Mouse (Mus musculus) heart, embryonic 14.5 days (tissue): ENCODE measurements at regions not wholly inside any gene's neighbourhood (a gene's known extent, or its start where the extent isn't known, plus 50 kb on each side); places are given as distances from the start of the nearest gene placed in this dataset.
"Not testable (repeated sequence)": the region's sequence is repeated elsewhere in the genome, so short reads cannot be mapped to it uniquely, and the experiment has no call there.

Source experiments
- ATAC-seq: fragments of 200-750 bp; cut with Nextera tagmentation; 2 replicates; pipeline ENCODE4 v1.8.0; 2017; ENCODE audit warnings: low read depth, moderate TSS enrichment; ENCODE audit not compliant: insufficient number of reproducible peaks, insufficient read depth, low FRiP score
- H3K27ac ChIP-seq, 2 experiments: fragments of 200-500 bp in 1 of 2; fragments of 300-500 bp in 1 of 2; sonication (generic) in 1 of 2; replicated peaks in 1 of 2; 2 replicates each; pipeline ENCODE4 v1.5.1; 2012 to 2014; ENCODE audit warnings: low read depth in 2 of 2, low read length in 2 of 2, control low read depth in 1 of 2, mild to moderate bottlenecking in 1 of 2, mixed read lengths in 1 of 2; ENCODE audit not compliant: control insufficient read depth in 1 of 2, insufficient read depth in 1 of 2
- H3K27me3 ChIP-seq: fragments of 300-500 bp; sonication (generic); 2 replicates; pipeline ENCODE4 v1.6.1; 2014; ENCODE audit warnings: mild to moderate bottlenecking, low read length, control low read depth; ENCODE audit not compliant: control insufficient read depth, insufficient read depth
- H3K36me3 ChIP-seq: fragments of 300-500 bp; sonication (generic); 2 replicates; pipeline ENCODE4 v1.6.1; 2014; ENCODE audit warnings: mild to moderate bottlenecking, control low read depth, low read length, mixed read lengths; ENCODE audit not compliant: control insufficient read depth, insufficient read depth
- H3K4me1 ChIP-seq, 2 experiments: fragments of 200-500 bp in 1 of 2; fragments of 300-500 bp in 1 of 2; sonication (generic) in 1 of 2; 2 replicates each; pipeline ENCODE4 v1.6.1; 2012 to 2014; ENCODE audit warnings: low read length in 2 of 2, control low read depth in 1 of 2, mixed read lengths in 1 of 2; ENCODE audit not compliant: control insufficient read depth in 2 of 2, insufficient read depth in 2 of 2
- H3K4me2 ChIP-seq: fragments of 300-500 bp; sonication (generic); 2 replicates; pipeline ENCODE4 v1.6.1; 2014; ENCODE audit warnings: mild to moderate bottlenecking, low read length
- H3K4me3 ChIP-seq, 2 experiments: fragments of 200-500 bp in 1 of 2; fragments of 300-500 bp in 1 of 2; sonication (generic) in 1 of 2; 2 replicates each; pipeline ENCODE4 v1.5.1; 2012 to 2014; ENCODE audit warnings: low read length in 2 of 2, mild to moderate bottlenecking in 2 of 2, control low read depth in 1 of 2, low read depth in 1 of 2, moderate library complexity in 1 of 2; ENCODE audit not compliant: control insufficient read depth in 1 of 2, insufficient read depth in 1 of 2
- H3K9ac ChIP-seq: fragments of 300-500 bp; sonication (generic); 2 replicates; pipeline ENCODE4 v1.6.1; 2014; ENCODE audit warnings: mild to moderate bottlenecking, low read length
- H3K9me3 ChIP-seq: fragments of 300-500 bp; sonication (generic); 2 replicates; pipeline ENCODE4 v1.6.1; 2016; ENCODE audit warnings: low read length, control low read depth; ENCODE audit not compliant: control insufficient read depth
- WGBS: fragments of 180-500 bp; shearing (Covaris S2); extraction: QIAGEN DNeasy Blood & Tissue Kit; methylation state at CpG from one replicate; pipeline ENCODE4 v1.1.7; 2014; 5-methylcytosine and 5-hydroxymethylcytosine counted together

DNA sequence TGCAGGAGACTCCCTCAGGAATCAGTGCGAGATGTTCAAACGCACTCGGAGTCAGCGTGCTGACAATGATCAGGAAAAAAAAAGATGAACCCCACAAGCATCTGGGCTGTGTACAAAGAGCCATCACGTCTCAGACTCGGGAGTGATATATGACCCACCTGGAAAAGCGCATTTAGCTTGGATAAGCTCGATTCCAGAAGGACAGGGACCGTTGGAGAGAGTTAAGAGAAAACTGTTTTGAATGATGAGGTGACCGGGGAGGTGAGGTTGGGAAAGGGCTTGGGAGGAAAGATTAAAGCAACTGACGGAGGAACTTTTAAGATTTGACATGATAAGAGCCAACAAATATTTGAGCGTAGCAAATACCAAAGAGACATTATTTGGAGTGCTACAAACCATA is 64.7 kb upstream of the Adgrl2 start:
- H3K9ac ChIP-seq, result no peak overlapping the region
- no peaks in the 10 kb centered on the region for H3K36me3 ChIP-seq
- H3K4me3 ChIP-seq, result no peak overlapping the region
- no peaks in the 10 kb centered on the region for H3K9me3 ChIP-seq
- H3K27ac ChIP-seq, result no peak overlapping the region
- no peak overlapping the region for H3K4me2 ChIP-seq
- ATAC-seq, result no peak
- H3K27me3 ChIP-seq, result no peaks in the 10 kb centered on the region
- WGBS, result 66% methylated on average over 12 of the region's 12 CpGs
- H3K4me1 ChIP-seq, result no peaks in the 10 kb centered on the region

DNA sequence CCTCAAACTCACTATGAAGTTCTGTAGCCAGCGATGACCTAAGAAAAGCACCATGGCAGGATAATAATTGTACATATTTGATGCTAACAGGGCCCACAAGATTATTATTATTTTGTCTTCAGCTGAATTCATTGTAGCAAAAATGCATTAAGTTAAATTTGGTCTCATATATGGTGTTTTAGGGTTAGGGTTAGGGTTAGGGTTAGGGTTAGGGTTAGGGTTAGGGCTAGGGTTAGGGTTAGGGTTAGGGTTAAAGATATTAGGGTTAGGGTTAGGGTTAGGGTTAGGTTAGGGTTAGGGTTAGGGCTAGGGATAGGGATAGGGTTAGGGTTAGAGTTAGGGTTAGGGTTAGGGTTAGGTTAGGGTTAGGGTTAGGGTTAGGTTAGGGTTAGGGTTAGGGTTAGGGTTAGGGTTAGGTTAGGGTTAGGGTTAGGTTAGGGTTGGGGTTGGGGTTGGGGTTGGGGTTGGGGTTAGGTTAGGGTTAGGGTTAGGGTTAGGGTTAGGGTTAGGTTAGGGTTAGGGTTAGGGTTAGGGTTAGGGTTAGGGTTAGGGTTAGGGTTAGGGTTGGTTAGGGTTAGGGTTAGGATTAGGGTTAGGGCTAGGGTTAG is 62.0 kb upstream of the Adgrl2 start:
- H3K27ac ChIP-seq, H3K36me3 ChIP-seq, H3K27me3 ChIP-seq, H3K4me2 ChIP-seq, H3K9me3 ChIP-seq, H3K4me1 ChIP-seq, H3K4me3 ChIP-seq, H3K9ac ChIP-seq, ATAC-seq: not testable (repeated sequence)
- 91% methylated on average over 1 of the region's 1 CpGs for WGBS

DNA sequence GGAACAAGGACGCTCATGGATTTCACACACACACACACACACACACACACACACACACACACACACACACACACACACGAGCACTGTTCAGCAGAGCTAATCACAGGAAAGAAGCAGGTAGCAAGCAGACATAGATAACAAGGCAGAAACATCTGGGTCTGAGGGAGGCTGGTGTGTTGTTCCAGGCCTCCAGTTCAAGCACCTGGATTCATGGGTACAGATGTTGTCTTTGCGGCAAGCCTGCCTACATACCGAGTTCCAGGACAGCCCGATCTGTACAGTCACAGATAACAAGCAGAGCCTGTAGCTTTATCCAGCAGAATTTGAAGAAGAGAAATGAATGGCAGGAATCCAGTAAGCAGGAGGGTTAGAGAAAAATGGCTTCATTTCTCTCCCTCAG is 55.0 kb upstream of the Adgrl2 start:
- no peaks in the 10 kb centered on the region for H3K27me3 ChIP-seq
- H3K4me2 ChIP-seq, result no peak overlapping the region
- 66% methylated on average over 5 of the region's 5 CpGs for WGBS
- H3K4me1 ChIP-seq, result peaks cover 6 to 8% of the 10 kb centered on the region in 2 experiments; a peak in 2 of 4 replicates
- ATAC-seq, result no peak
- H3K4me3 ChIP-seq, result no peak overlapping the region
- H3K9ac ChIP-seq, result no peak overlapping the region
- H3K36me3 ChIP-seq, result no peaks in the 10 kb centered on the region
- H3K27ac ChIP-seq, result no peak overlapping the region
- no peaks in the 10 kb centered on the region for H3K9me3 ChIP-seq

DNA sequence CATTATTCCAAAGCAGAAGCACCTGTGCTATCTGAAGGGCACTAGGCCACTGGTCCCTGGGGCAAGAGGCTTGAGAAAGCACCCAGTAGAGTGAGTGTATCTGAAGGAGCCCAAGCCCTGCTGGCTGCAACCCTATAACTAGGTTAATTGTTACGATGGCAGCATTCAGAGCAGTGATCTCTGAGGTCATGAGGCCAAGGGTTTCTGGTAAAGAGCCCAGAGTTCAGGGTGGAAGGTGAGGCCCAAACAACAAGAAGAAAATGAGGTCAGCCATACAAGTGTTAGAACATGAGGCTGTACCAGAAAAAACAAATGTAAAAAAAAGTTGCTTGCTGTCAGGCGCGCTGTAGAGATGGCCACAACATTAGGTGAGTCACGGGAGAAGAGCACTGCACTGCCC is 53.5 kb upstream of the Adgrl2 start:
- H3K27ac ChIP-seq, result no peak overlapping the region
- no peaks in the 10 kb centered on the region for H3K9me3 ChIP-seq
- no peak overlapping the region for H3K4me3 ChIP-seq
- H3K4me2 ChIP-seq, result no peak overlapping the region
- 94% methylated on average over 4 of the region's 4 CpGs for WGBS
- H3K27me3 ChIP-seq, result no peaks in the 10 kb centered on the region
- peaks cover 10 to 11% of the 10 kb centered on the region in 2 experiments for H3K4me1 ChIP-seq
- no peak for ATAC-seq
- H3K9ac ChIP-seq, result no peak overlapping the region
- H3K36me3 ChIP-seq, result no peaks in the 10 kb centered on the region

DNA sequence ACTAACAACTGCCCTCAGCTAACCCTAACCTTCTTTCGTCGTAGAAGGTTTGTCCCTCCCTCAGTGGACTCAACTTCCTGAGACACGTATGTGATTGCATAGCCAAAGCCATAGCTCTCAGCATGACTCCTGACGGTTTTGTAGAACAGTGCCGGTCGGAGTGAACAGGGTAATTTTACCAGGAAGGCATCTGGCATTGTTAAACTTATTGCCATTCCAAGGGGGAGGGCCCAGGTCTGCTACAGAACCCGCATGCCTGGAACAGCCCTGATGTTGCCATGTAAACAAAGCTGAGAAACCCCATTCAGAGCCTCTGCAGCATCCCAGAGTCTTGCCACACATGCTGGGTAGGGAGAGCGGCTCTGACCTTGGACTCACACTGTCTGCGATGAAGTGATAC is 52.2 kb upstream of the Adgrl2 start:
- Histone ChIP-seq H3K27me3 (no peaks in the 10 kb centered on the region), H3K4me1 (peaks cover 10 to 13% of the 10 kb centered on the region in 2 experiments), H3K4me2 (no peak overlapping the region), H3K4me3 (no peak overlapping the region), H3K9me3 (no peaks in the 10 kb centered on the region), H3K27ac (no peak overlapping the region), H3K9ac (no peak overlapping the region), H3K36me3 (no peaks in the 10 kb centered on the region)
- ATAC-seq, result no peak
- WGBS, result 69% methylated on average over 9 of the region's 9 CpGs

DNA sequence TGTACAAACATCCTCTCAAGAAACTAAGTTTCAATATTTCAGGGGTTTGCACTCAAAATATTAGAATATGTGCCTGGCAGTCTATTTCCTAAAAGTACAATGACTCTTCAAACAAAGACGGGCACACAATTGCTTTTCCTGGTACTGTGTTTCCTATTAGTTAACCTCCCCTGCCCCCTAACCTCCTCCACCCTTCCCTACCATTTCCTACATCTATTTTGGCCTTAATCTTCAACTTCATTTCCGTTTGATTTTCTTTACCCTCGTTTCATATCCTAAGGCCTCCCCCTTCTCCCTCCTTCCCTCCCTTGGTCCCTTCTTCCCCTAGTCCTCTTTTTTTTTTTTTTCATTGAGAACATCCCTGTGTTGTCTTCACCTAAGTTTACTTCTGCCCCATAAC is 50.8 kb upstream of the Adgrl2 start:
- Histone ChIP-seq H3K36me3 (no peaks in the 10 kb centered on the region), H3K9ac (no peak overlapping the region), H3K9me3 (no peaks in the 10 kb centered on the region), H3K4me3 (no peak overlapping the region), H3K27me3 (no peaks in the 10 kb centered on the region), H3K4me2 (no peak overlapping the region), H3K27ac (0 out of 4 replicates have a peak overlapping the region, but pooled peaks of 1 of the 2 experiments have one; percentile 2), H3K4me1 (peaks cover 10 to 13% of the 10 kb centered on the region in 2 experiments)
- no peak for ATAC-seq
- 43% methylated on average over 3 of the region's 3 CpGs for WGBS
